Mouse (Mus musculus) limb, embryonic 10.5 days (tissue): Measurements from ENCODE around the gene Dclk2. TPM values are rescaled to one million over a fixed set of nuclear protein-coding genes. Genes with fewer than 3 reads are reported as not detected.

Experiments used
- DNase-seq: peaks from one replicate; pipeline ENCODE4 v3.0.0-alpha.2; 2017; ENCODE audit warnings: low spot score
- H3K27ac ChIP-seq: fragments of 300-500 bp; sonication (generic); 2 replicates; pipeline ENCODE4 v1.5.1; 2016; ENCODE audit warnings: mild to moderate bottlenecking
- H3K27me3 ChIP-seq: fragments of 300-500 bp; sonication (generic); 2 replicates; pipeline ENCODE4 v1.6.1; 2016; ENCODE audit warnings: low read depth, mild to moderate bottlenecking; ENCODE audit not compliant: poor library complexity, severe bottlenecking
- H3K36me3 ChIP-seq: fragments of 300-500 bp; sonication (generic); 2 replicates; pipeline ENCODE4 v1.6.1; 2016; ENCODE audit warnings: mild to moderate bottlenecking, moderate library complexity
- H3K4me1 ChIP-seq: fragments of 300-500 bp; sonication (generic); 2 replicates; pipeline ENCODE4 v1.6.1; 2016
- H3K4me3 ChIP-seq: fragments of 300-500 bp; sonication (generic); 2 replicates; pipeline ENCODE4 v1.5.1; 2016; ENCODE audit warnings: mild to moderate bottlenecking, moderate library complexity
- H3K9me3 ChIP-seq: fragments of 300-500 bp; sonication (generic); replicated peaks from 2 replicates; pipeline ENCODE4 v1.6.1; 2016; ENCODE audit warnings: mild to moderate bottlenecking
- WGBS: fragments of 180-500 bp; shearing (Covaris S2); methylation state at CpG from one replicate; pipeline ENCODE4 v1.1.7; 2016; 5-methylcytosine and 5-hydroxymethylcytosine counted together
- polyA plus RNA-seq: library from polyadenylated mRNA; unstranded; fragments of >200 nt; fragmentation: Nextera tagmentation; extraction: Ambion mirVana; gene quantifications from 2 replicates; pipeline ENCODE4 v1.2.1, GENCODE M21; 2016

Dclk2 gene
- polyA plus RNA-seq = 3.1 and 4.5 TPM in 2 replicates

GRCm38 (mm10) chr3:86920343-86921083 is at the start of gene Dclk2:
Dclk2 (minus strand) TSS chr3:86920852.
- DNase-seq = peak; percentile 76
- WGBS = under 1% methylated on average over 87 of the region's 91 CpGs
- H3K27ac ChIP-seq = peak within 1 kb of the TSS; percentile 86
- peaks cover 47% of the 10 kb centered on the region for H3K27me3 ChIP-seq
- no peaks in the 10 kb centered on the region for H3K9me3 ChIP-seq
- no peaks in the 10 kb centered on the region for H3K36me3 ChIP-seq
- H3K4me1 ChIP-seq = peaks cover 14% of the 10 kb centered on the region
- peak within 1 kb of the TSS; percentile 75 for H3K4me3 ChIP-seq

GRCm38 (mm10) chr3:86962665-86963435 is 42.2 kb upstream of the Dclk2 start:
- Histone ChIP-seq H3K36me3 (no peaks in the 10 kb centered on the region), H3K4me3 (no peak overlapping the region), H3K27me3 (no peaks in the 10 kb centered on the region), H3K4me1 (no peaks in the 10 kb centered on the region), H3K27ac (no peak overlapping the region), H3K9me3 (no peaks in the 10 kb centered on the region)
- DNase-seq = no peak
- 89% methylated on average over 17 of the region's 17 CpGs for WGBS

- H3K4me1 ChIP-seq = no peaks in the 10 kb centered on the region
- no peaks in the 10 kb centered on the region for H3K9me3 ChIP-seq
- 88% methylated on average over 2 of the region's 2 CpGs for WGBS
- no peak overlapping the region for H3K27ac ChIP-seq
- no peak overlapping the region for H3K4me3 ChIP-seq
- DNase-seq = no peak
- H3K36me3 ChIP-seq = no peaks in the 10 kb centered on the region
- no peaks in the 10 kb centered on the region for H3K27me3 ChIP-seq
Observed at GRCm38 (mm10) chr3:86961395-86961669, 40.7 kb upstream of the Dclk2 start.

GRCm38 (mm10) chr3:86960656-86961394 is 40.2 kb upstream of the Dclk2 start:
- DNase-seq = no peak
- Histone ChIP-seq H3K36me3 (no peaks in the 10 kb centered on the region), H3K27ac (no peak overlapping the region), H3K9me3 (no peaks in the 10 kb centered on the region), H3K4me3 (no peak overlapping the region), H3K4me1 (no peaks in the 10 kb centered on the region), H3K27me3 (no peaks in the 10 kb centered on the region)
- 89% methylated on average over 17 of the region's 17 CpGs for WGBS

- Histone ChIP-seq H3K9me3 (no peaks in the 10 kb centered on the region), H3K27ac (no peak overlapping the region), H3K4me1 (peaks cover 4% of the 10 kb centered on the region; the same call in 1 of the 2 replicates), H3K36me3 (no peaks in the 10 kb centered on the region), H3K27me3 (no peaks in the 10 kb centered on the region), H3K4me3 (no peak overlapping the region)
- no peak for DNase-seq
- 94% methylated on average over 7 of the region's 7 CpGs for WGBS
Observed at GRCm38 (mm10) chr3:86959088-86959487, 38.4 kb upstream of the Dclk2 start.

GRCm38 (mm10) chr3:86955376-86955775 is 34.7 kb upstream of the Dclk2 start:
- 3% methylated on average over 4 of the region's 4 CpGs for WGBS
- Histone ChIP-seq H3K4me1 (peaks cover 4% of the 10 kb centered on the region; the same call in 1 of the 2 replicates), H3K27ac (no peak overlapping the region), H3K27me3 (no peaks in the 10 kb centered on the region), H3K4me3 (no peak overlapping the region), H3K9me3 (no peaks in the 10 kb centered on the region), H3K36me3 (no peaks in the 10 kb centered on the region)
- no peak for DNase-seq

- H3K27me3 ChIP-seq = no peaks in the 10 kb centered on the region
- 10% methylated on average over 1 of the region's 1 CpGs for WGBS
Observed at GRCm38 (mm10) chr3:86954521-86954920, 33.9 kb upstream of the Dclk2 start.

GRCm38 (mm10) chr3:86953819-86954218 is 33.2 kb upstream of the Dclk2 start:
- Histone ChIP-seq H3K36me3 (no peaks in the 10 kb centered on the region), H3K27ac (no peak overlapping the region), H3K4me1 (peaks cover 4% of the 10 kb centered on the region; the same call in 1 of the 2 replicates), H3K9me3 (no peaks in the 10 kb centered on the region), H3K27me3 (no peaks in the 10 kb centered on the region), H3K4me3 (no peak overlapping the region)
- no peak for DNase-seq
- WGBS = 82% methylated on average over 4 of the region's 4 CpGs

More at GRCm38 (mm10) chr3:86954521-86954920, 33.9 kb upstream of the Dclk2 start:
- H3K4me3 ChIP-seq = no peak overlapping the region
- H3K9me3 ChIP-seq = no peaks in the 10 kb centered on the region
- H3K36me3 ChIP-seq = no peaks in the 10 kb centered on the region
- peaks cover 4% of the 10 kb centered on the region; the same call in 1 of the 2 replicates for H3K4me1 ChIP-seq
- no peak for DNase-seq
- H3K27ac ChIP-seq = no peak overlapping the region

- Histone ChIP-seq H3K4me1 (peaks cover 4% of the 10 kb centered on the region; the same call in 1 of the 2 replicates), H3K27me3 (no peaks in the 10 kb centered on the region), H3K9me3 (no peaks in the 10 kb centered on the region), H3K4me3 (no peak overlapping the region), H3K36me3 (no peaks in the 10 kb centered on the region), H3K27ac (no peak overlapping the region)
- WGBS = 32% methylated on average over 2 of the region's 2 CpGs
- DNase-seq = no peak
Observed at GRCm38 (mm10) chr3:86950652-86951051, 30.0 kb upstream of the Dclk2 start.

- Histone ChIP-seq H3K27ac (no peak overlapping the region), H3K4me3 (no peak overlapping the region), H3K9me3 (no peaks in the 10 kb centered on the region), H3K4me1 (no peaks in the 10 kb centered on the region), H3K36me3 (no peaks in the 10 kb centered on the region), H3K27me3 (no peaks in the 10 kb centered on the region)
- DNase-seq = no peak
- WGBS = 33% methylated on average over 2 of the region's 2 CpGs
Observed at GRCm38 (mm10) chr3:86936254-86936836, 15.7 kb upstream of the Dclk2 start.

GRCm38 (mm10) chr3:86933446-86933845 is 12.8 kb upstream of the Dclk2 start:
- Histone ChIP-seq H3K4me3 (no peak overlapping the region), H3K27me3 (no peaks in the 10 kb centered on the region), H3K4me1 (no peaks in the 10 kb centered on the region), H3K36me3 (no peaks in the 10 kb centered on the region), H3K9me3 (no peaks in the 10 kb centered on the region), H3K27ac (no peak overlapping the region)
- 84% methylated on average over 7 of the region's 7 CpGs for WGBS
- DNase-seq = no peak

GRCm38 (mm10) chr3:86923686-86924085 is 3.0 kb upstream of the Dclk2 start:
- Histone ChIP-seq H3K4me1 (peaks cover 14% of the 10 kb centered on the region), H3K27ac (no peak overlapping the region), H3K4me3 (no peak overlapping the region), H3K9me3 (no peaks in the 10 kb centered on the region), H3K27me3 (peaks cover 28% of the 10 kb centered on the region), H3K36me3 (no peaks in the 10 kb centered on the region)
- no peak for DNase-seq
- WGBS = 91% methylated on average over 10 of the region's 10 CpGs
